Mouse (Mus musculus): ENCODE measurements around the gene Vps26c.

GRCm38 (mm10) chr16:94451545-94452488 lies 74.8 kb downstream of the Vps26c start:
- TF ChIP-seq CTCF (IDR thresholded peaks at IDR 0.05; ENCODE audit: borderline replicate concordance, insufficient read depth, low read depth, low read length), result no peak
- no peak for TF ChIP-seq POLR2A (IDR thresholded peaks at IDR 0.05; ENCODE audit: borderline replicate concordance, insufficient read depth, low read length)

Measured in cerebellum, adult 2 months (tissue).